Mouse (Mus musculus) ES-E14 (cell line): ENCODE measurements around the gene Mrpl23.

Experiments
- CHD2 ChIP-seq: IDR thresholded peaks from 2 replicates; pipeline ENCODE4 v1.6.1; 2014; ENCODE audit warnings: mild to moderate bottlenecking, low read depth, low read length, inconsistent platforms
- HCFC1 ChIP-seq: IDR thresholded peaks from 2 replicates; pipeline ENCODE4 v1.6.1; 2012; ENCODE audit warnings: low read length, inconsistent platforms, borderline replicate concordance; ENCODE audit not compliant: insufficient read depth
- MAFK ChIP-seq: IDR thresholded peaks from 2 replicates; pipeline ENCODE4 v1.6.1; 2014; ENCODE audit warnings: mild to moderate bottlenecking, low read depth, low read length, inconsistent platforms; ENCODE audit not compliant: insufficient read depth
- ZNF384 ChIP-seq: IDR thresholded peaks from 2 replicates; pipeline ENCODE4 v1.6.1; 2012; ENCODE audit warnings: low read depth, low read length, inconsistent platforms

GRCm38 (mm10) chr7:142584882-142585281, 52.4 kb downstream of the Mrpl23 start:
- TF ChIP-seq MAFK (no peak), ZNF384 (no peak), CHD2 (no peak), HCFC1 (no peak)
